Mouse (Mus musculus) granulocyte monocyte progenitor cell, adult 5-6 weeks (primary cell): ENCODE measurements around the gene Mdfic. TPM values are rescaled to one million over a fixed set of nuclear protein-coding genes. Genes with fewer than 3 reads are reported as not detected.

Experiments
- ATAC-seq: replicated peaks from 2 replicates; pipeline ENCODE4 v1.8.0; 2016; ENCODE audit warnings: mild to moderate bottlenecking, moderate TSS enrichment, inconsistent platforms; ENCODE audit not compliant: poor library complexity, severe bottlenecking
- total RNA-seq, 2 experiments: library from RNA; stranded (forward) in 1 of 2; stranded (reverse) in 1 of 2; fragments of 200-712, 200-1000 nt in 1 of 2; fragments of >200 nt in 1 of 2; fragmentation: Nextera tagmentation in 1 of 2; gene quantifications; 2 replicates each; pipeline ENCODE4 v1.2.3; 2014 to 2017

The Mdfic gene
- total RNA-seq, 2 experiments from 2014 or later: 8.7 to 13.3 TPM

DNA sequence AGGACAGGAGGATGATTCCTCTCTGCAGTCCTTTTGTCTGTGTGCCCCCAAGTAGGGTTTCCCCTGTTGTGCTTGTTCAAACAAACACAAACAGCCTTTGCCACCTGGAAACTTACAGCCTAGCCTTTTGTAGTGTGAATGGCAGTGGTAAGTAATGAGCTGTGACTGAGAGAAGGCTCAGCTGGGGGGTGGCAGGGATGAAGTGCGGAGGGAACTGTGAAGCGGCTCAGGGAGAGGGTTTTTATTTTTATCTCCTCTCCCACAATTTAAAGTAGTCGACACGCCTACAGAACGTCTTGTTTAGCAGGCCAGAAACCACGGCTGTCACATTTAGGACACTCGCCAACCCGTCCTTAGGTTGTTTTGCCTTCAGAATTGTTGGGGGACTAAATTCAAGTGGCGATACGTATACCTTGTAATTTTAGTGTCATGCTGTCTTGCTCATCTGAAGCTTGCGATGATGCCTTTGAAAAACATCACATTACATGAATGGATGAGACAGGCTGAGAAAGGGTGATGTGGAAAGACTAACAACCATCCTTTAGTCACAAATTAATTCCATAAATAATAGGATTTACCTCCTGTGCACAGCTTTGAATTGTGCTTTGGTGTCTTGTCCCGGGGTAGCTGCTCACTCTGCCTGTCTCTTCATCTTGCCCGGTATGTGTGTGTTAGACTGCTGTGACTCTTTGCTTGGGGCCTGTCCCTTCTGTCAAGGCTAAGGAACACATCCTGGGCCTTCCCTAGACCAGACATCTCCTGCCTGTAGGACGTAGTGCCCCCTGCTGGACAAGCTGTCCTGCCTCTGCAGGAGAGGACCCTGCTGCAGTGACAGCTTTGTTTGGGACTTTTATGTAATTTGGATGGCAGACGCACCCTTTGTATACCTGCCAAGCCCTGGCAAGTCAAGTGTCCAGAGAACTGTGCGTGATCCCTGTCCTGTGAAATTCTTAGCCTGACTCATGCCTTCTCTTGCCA, 69.4 kb downstream of the Mdfic start:
- ATAC-seq: peak; percentile 64

DNA sequence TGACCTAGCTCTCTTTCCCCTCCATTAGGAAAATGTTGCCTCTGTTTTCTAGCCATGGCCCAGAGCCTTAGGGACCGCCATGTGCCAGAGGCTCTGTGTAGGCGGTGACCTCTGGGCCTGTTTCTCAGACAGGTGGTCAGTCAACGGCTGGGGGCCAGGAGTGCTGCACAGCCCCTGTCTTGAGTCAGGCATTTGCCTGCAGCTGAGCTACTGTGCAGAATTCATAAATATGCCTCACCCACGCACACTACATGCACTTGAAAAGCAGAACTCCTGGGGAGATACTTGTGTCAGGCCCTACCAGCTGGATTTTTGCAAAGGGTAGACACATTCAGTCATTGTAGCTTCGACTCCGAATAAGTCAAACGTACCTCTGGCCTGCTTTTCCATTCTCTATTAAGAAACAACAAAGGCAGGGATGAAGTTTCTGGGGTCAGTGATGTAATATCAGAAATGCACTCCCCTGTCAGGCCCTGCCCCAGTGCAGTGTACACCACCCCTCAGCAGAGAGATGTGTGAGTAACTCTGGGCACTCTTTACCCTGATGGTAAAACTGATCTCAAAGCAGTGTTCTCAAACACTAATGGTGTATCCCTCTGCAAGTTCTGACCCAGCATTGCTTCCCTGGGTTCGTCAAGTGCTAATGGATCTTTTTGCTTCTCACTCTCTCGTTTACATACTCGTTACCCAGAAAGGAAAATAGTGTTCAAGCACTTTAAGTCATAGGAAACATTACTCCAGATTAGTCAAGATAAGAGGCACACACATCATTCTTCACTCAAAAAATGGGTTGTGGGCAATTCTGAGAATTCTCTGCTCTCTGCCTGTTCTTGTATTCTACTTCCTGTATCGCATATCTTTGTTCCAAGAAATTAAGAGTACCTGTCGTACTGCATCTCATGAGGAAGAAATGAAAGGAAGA, 72.5 kb downstream of the Mdfic start:
- ATAC-seq: peak; percentile 47

- ATAC-seq: peak; percentile 64
Observed at GRCm38 (mm10) chr6:15793602-15794345, 73.3 kb downstream of the Mdfic start.

- no peak for ATAC-seq
Observed at GRCm38 (mm10) chr6:15794801-15795200, 74.3 kb downstream of the Mdfic start.

DNA sequence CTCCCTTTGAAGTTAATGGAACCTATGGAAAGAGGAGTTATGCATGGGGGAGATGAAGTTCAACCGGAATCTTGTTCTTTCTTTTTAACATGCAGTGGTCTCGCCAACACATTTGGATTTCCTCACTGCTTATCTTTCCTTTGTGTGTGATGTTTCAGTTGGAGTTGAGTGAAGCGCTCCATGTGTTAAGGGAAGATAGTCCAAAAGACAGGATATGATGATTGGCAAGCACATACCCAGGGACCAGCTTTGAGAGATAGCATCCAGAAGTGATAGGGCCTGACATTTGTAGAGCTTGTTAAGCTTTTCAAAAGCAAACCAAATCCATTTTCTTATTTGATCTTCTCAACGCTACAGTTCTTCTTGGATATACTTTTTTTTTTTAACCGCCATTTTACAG, 86.9 kb downstream of the Mdfic start:
- no peak for ATAC-seq

DNA sequence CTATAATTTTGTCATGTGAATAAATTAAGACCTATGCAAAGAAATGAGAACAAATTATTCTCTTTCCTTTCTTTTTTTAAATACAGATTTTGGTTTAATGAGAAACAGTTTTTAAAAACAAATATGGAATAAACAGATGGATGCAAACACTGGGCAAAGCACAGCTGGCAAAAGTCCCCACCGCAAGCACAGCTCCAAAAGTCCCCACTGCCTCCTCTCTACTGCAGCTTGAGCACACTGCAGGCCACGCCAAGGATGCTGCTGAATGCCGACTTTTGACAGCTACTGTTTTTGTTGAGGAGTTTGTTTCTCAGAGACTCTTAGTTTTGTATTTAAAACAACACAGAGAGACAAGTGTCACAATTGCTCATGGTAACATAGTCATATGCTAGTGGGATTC, 104.8 kb downstream of the Mdfic start:
- ATAC-seq: no peak

DNA sequence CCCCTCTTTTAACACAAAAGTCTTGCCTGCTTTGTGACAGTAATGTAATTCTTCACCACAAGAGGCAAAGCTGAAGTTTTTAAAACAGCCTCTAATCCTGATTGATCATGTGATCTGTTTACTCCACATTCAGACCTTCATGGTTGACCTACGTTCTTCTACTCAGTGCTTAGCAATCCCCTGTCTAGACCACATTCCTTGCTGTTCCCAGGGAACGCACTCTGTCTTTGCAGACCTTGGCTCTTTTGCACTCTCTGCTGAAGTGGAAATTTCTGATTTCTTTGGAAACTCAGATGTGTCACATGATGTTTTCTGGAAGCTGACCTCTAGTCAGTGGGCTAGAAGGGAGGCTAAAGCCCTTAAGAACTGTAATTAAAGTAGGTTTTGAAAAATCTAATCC, 109.4 kb downstream of the Mdfic start:
- no peak for ATAC-seq

- no peak for ATAC-seq
Observed at GRCm38 (mm10) chr6:15830651-15831050, 110.2 kb downstream of the Mdfic start.

GRCm38 (mm10) chr6:15837695-15838094, 117.2 kb downstream of the Mdfic start:
- no peak for ATAC-seq

DNA sequence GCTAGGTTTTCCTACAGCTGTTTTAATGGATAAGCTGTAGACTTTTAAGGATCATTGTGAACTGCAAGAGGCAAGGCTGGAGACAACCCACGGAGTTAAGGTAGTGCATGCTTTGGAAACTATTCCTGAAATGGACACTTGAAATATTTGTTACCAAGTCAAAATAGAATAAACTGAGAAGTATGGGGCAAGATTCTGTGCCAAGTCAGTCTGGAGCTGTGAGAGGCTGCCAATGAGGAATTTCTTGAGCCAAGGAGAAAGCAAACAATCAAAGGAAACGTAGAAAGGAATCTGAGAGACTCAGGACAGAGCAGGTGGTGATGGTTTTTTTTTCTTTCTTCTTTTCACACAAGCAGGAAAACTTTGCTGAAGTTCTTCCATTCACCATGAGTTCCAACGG, 119.4 kb downstream of the Mdfic start:
- no peak for ATAC-seq

- ATAC-seq: no peak
Observed at GRCm38 (mm10) chr6:15840429-15840828, 120.0 kb downstream of the Mdfic start.

DNA sequence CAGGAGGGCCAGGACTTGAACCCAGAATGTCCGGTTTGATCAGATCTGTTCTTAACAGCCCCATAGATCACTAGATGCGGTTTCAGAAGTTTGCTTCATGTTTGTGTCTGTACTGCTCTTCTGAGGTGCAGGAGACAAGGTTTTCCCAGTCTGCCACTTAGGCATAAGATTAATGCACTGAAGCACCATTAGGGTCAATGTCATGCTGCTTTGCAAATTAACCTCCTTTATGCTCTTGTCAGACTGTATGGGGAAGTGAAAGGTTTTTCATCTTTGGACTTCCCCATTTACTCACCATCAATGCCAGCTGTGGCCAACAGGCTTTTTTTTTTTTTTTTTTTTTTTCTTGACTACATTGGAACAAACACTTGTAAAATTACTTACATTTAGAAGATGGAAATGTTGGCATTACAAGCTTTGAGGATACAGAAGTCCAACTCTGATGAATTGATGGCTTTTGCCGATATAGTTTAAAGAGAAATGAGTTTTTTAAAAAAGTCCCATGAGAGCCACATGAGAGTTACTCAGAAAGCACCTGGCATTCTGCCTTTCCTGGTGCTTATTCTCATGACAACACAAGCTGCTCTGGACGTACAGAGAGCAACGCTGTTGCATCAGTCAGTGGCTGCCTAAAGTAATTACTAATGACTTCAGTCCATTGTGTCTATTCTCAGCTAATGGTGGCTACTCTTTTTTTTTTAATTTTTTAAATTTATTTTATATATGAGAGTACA, 121.2 kb downstream of the Mdfic start:
- peak; percentile 86 for ATAC-seq

- no peak for ATAC-seq
Observed at GRCm38 (mm10) chr6:15843295-15843694, 122.8 kb downstream of the Mdfic start.

DNA sequence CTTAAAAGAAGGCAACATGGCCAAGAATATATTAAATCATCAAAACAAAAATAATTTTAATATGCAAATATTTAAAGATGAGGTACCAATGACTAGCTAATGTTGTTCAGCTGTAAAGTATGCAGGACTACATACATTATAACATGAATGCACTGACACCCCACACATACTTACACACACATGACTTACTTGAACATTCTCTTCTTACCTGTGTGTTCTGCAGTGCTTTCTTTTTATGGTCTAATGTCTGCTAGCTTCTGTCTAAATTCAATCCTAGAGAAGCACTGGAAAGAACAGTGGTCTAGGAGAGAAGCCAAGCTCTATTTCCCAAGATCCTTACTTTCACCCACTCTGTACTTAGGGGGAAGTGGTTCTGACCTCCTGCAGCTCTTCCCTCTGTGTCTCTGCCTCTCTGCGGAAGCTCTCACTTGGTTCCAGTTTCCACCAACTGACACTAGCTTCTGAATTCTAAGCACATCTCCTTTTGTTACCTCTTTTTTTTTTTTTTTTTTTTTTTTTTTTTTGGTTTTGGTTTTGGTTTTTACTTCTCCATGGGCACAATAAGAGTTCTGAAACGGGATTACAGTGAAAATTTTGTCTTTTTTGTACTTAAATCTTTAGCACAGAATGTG, 125.4 kb downstream of the Mdfic start:
- ATAC-seq: peak; percentile 93
